Comparison of ENCODE assay signal across 9 mouse cellular contexts in genomic region chr4:120692717-120693116, GRCm38 (mm10). TPM values are rescaled to one million over a fixed set of nuclear protein-coding genes. Genes with fewer than 3 reads are reported as not detected.
DNase-seq lines count a peak whose midpoint lies in the region; ATAC-seq lines count a peak whose summit lies in the region.
"Had no signal": no experiment of that assay in that cellular context is flagged by ENCODE, and none has a peak within 500 bp of the region (broad histone marks: within the 10 kb centered on the region; RNA-seq: fewer than 3 reads in every experiment).

No protein-coding gene starts in this region.

- H3K9ac ChIP-seq in midbrain, embryonic 15.5 days, result no peak overlapping the region
- H3K9ac ChIP-seq: liver, embryonic 15.5 days had no signal

- no peak overlapping the region for H3K4me2 ChIP-seq in midbrain, embryonic 15.5 days
- H3K4me2 ChIP-seq: liver, embryonic 15.5 days had no signal

- WGBS in midbrain, embryonic 10.5 days, result 39% methylated on average over 10 of the region's 10 CpGs
- WGBS in midbrain, embryonic 15.5 days, result 37% methylated on average over 10 of the region's 10 CpGs

- H3K4me1 ChIP-seq in midbrain, embryonic 10.5 days, result peaks cover 3% of the 10 kb centered on the region; the same call in 1 of the 2 replicates
- H3K4me1 ChIP-seq in midbrain, embryonic 15.5 days, result no peaks in the 10 kb centered on the region

- no peak overlapping the region for H3K27ac ChIP-seq in midbrain, embryonic 10.5 days (replicated peaks)
- H3K27ac ChIP-seq in midbrain, embryonic 15.5 days, result no peak overlapping the region
- H3K27ac ChIP-seq: liver, embryonic 15.5 days had no signal

- no peaks in the 10 kb centered on the region for H3K9me3 ChIP-seq in midbrain, embryonic 10.5 days (replicated peaks)
- H3K9me3 ChIP-seq in midbrain, embryonic 15.5 days, result no peaks in the 10 kb centered on the region
- H3K9me3 ChIP-seq: liver, embryonic 15.5 days had no signal

- peak; percentile 68 for DNase-seq in midbrain, embryonic 10.5 days (ENCODE audit: low spot score)
- DNase-seq in MEL-GATA-1-ER (ENCODE audit: extremely low read depth, low read depth), result peak; percentile 60
- peak; percentile 37 to 42 for DNase-seq in adrenal gland, postnatal 4 days (ENCODE audit: low spot score in 2 of 2)
- DNase-seq in frontal cortex, adult 2 months (ENCODE audit: extremely low spot score in 1 of 2, low spot score in 1 of 2), result peak; percentile 32 to 73
- DNase-seq in left cerebral cortex, postnatal 14 days (ENCODE audit: low spot score in 2 of 2), result peak; percentile 61 to 62
- DNase-seq in retina, postnatal 1 day, result peak; percentile 74
- no peak for DNase-seq in spleen, postnatal 36 days (ENCODE audit: low spot score in 2 of 2)

- H3K4me3 ChIP-seq in midbrain, embryonic 10.5 days, result no peak overlapping the region
- H3K4me3 ChIP-seq in midbrain, embryonic 15.5 days, result no peak overlapping the region
- H3K4me3 ChIP-seq: liver, embryonic 15.5 days had no signal

- no peaks in the 10 kb centered on the region for H3K36me3 ChIP-seq in midbrain, embryonic 10.5 days
- no peaks in the 10 kb centered on the region for H3K36me3 ChIP-seq in midbrain, embryonic 15.5 days (replicated peaks)
- H3K36me3 ChIP-seq: liver, embryonic 15.5 days had no signal

- H3K27me3 ChIP-seq in midbrain, embryonic 10.5 days (ENCODE audit: low read depth, poor library complexity, severe bottlenecking), result peaks cover 31% of the 10 kb centered on the region
- peaks cover 15% of the 10 kb centered on the region; the same call in 1 of the 2 replicates for H3K27me3 ChIP-seq in midbrain, embryonic 15.5 days (replicated peaks)

- intact Hi-C loops in left cerebral cortex, postnatal 14 days (cut with DNase I), result no loop called here

- ATAC-seq in midbrain, embryonic 15.5 days (replicated peaks), result no peak

RNA-seq across cellular contexts. Expression of gene Cited4, which starts 26.3 kb away (rescaled TPM):
- polyA plus RNA-seq in midbrain, embryonic 10.5 days (2016; fragmentation: Nextera tagmentation; extraction: Ambion mirVana), result 8.5 and 12.7 TPM in 2 replicates
- 0.53 and 0.82 TPM in 2 replicates for polyA plus RNA-seq in midbrain, embryonic 15.5 days (2015; fragmentation: Nextera tagmentation; extraction: Ambion mirVana)
- 10 to 100 TPM in 1 of 2 experiments, 1 to 10 TPM in 1; 8.2 to 10.4 TPM for total RNA-seq in adrenal gland, postnatal 4 days (2021)
- 9.2 and 14.8 TPM in 2 replicates for polyA plus RNA-seq in frontal cortex, adult 2 months (2012; rRNA removed)
- 10 to 100 TPM; 21.0 to 22.6 TPM for total RNA-seq in left cerebral cortex, postnatal 14 days (2021)

RNA-seq across cellular contexts. Expression of gene Kcnq4, which starts 55.7 kb away (rescaled TPM):
- polyA plus RNA-seq in midbrain, embryonic 10.5 days (2016; fragmentation: Nextera tagmentation; extraction: Ambion mirVana), result 2.1 and 3.0 TPM in 2 replicates
- 4.5 and 4.9 TPM in 2 replicates for polyA plus RNA-seq in midbrain, embryonic 15.5 days (2015; fragmentation: Nextera tagmentation; extraction: Ambion mirVana)
- 1 to 10 TPM; 5.6 to 6.5 TPM for total RNA-seq in adrenal gland, postnatal 4 days (2021)
- 7.4 and 7.8 TPM in 2 replicates for polyA plus RNA-seq in frontal cortex, adult 2 months (2012; rRNA removed)
- total RNA-seq in left cerebral cortex, postnatal 14 days (2021), result 1 to 10 TPM; 8.5 to 9.0 TPM

Comparison
In these comparisons a context has a peak if more than half of its experiments do, and no peak if none do; other contexts are left out.
1. DNase-seq: peak in midbrain, embryonic 10.5 days (single experiment), MEL-GATA-1-ER (single experiment), adrenal gland, postnatal 4 days (2 of 2), frontal cortex, adult 2 months (2 of 2), left cerebral cortex, postnatal 14 days (2 of 2) and retina, postnatal 1 day (single experiment); none in spleen, postnatal 36 days (0 of 2).